Mouse (Mus musculus) thymus, adult 2 months (tissue): ENCODE data around the gene Smarcad1. TPM values are rescaled to one million over a fixed set of nuclear protein-coding genes. Genes with fewer than 3 reads are reported as not detected.
"Not testable (repeated sequence)": the region's sequence is repeated elsewhere in the genome, so short reads cannot be mapped to it uniquely, and the experiment has no call there.

Experiments
- DNase-seq: peaks from one replicate; pipeline ENCODE4 v3.0.0; 2021
- H3K27ac ChIP-seq: fragments of 200-500 bp; 2 replicates; pipeline ENCODE4 v1.5.1; 2012; ENCODE audit warnings: low read length, control low read depth; ENCODE audit not compliant: control insufficient read depth, insufficient read depth
- H3K27me3 ChIP-seq: fragments of 200-500 bp; 2 replicates; pipeline ENCODE4 v1.6.1; 2012; ENCODE audit warnings: mild to moderate bottlenecking, low read length, moderate library complexity, mixed read lengths; ENCODE audit not compliant: control insufficient read depth, insufficient read depth
- H3K36me3 ChIP-seq: fragments of 200-500 bp; 2 replicates; pipeline ENCODE4 v1.6.1; 2012; ENCODE audit warnings: mild to moderate bottlenecking, low read length, moderate library complexity; ENCODE audit not compliant: control insufficient read depth, insufficient read depth
- H3K4me1 ChIP-seq: fragments of 200-500 bp; replicated peaks from 2 replicates; pipeline ENCODE4 v1.6.1; 2012; ENCODE audit warnings: low read length; ENCODE audit not compliant: control insufficient read depth, insufficient read depth
- H3K4me3 ChIP-seq: fragments of 200-500 bp; 2 replicates; pipeline ENCODE4 v1.5.1; 2012; ENCODE audit warnings: mild to moderate bottlenecking, low read length, control low read depth, moderate library complexity; ENCODE audit not compliant: control insufficient read depth, insufficient read depth
- CTCF ChIP-seq: fragments of 200-500 bp; IDR thresholded peaks from 2 replicates; pipeline ENCODE4 v1.5.1; 2012; ENCODE audit warnings: mild to moderate bottlenecking, control low read depth, low read length, moderate library complexity, borderline replicate concordance; ENCODE audit not compliant: control insufficient read depth, poor library complexity, insufficient read depth; ENCODE audit errors: extremely low read depth
- POLR2A ChIP-seq: fragments of 200-500 bp; IDR thresholded peaks from 2 replicates; pipeline ENCODE4 v1.6.1; 2012; ENCODE audit warnings: mild to moderate bottlenecking, low read length, control low read depth, moderate library complexity; ENCODE audit not compliant: control insufficient read depth, poor library complexity, insufficient read depth; ENCODE audit errors: extremely low read depth
- WGBS: fragments of 180-500 bp; shearing (Covaris S2); methylation state at CpG from one replicate; pipeline ENCODE4 v1.1.7; 2018; 5-methylcytosine and 5-hydroxymethylcytosine counted together
- polyA plus RNA-seq: library from polyadenylated mRNA; depleted of rRNA; stranded (reverse); fragments of >200 nt; gene quantifications from 2 replicates; pipeline ENCODE4 v1.2.3, GENCODE M21; 2012

The Smarcad1 gene
- polyA plus RNA-seq, 1 experiment, result 33.3 TPM

DNA sequence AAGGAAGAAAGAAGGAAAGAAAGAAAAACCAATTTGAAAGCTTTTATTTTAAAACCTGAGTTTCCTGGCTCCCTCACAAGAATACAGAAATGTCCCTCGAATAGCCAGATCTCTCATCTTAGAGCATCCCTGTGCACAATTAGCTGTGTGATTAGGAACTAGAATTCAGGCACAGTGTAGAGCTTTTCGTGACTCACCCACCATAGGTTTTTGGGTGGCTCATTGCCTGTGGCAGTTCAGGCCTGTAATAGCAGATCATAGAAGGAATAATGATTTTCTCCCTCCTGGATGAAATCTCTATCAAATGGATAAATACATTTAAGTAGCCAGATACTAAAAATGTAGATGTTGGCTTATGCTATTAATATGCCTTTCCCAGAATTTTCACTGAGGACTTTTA lies 6.9 kb upstream of the Smarcad1 start:
- no peak for DNase-seq
- Histone ChIP-seq H3K4me1 (no peaks in the 10 kb centered on the region), H3K27ac (no peak overlapping the region), H3K4me3 (no peak overlapping the region), H3K27me3 (no peaks in the 10 kb centered on the region), H3K36me3 (no peaks in the 10 kb centered on the region)
- TF ChIP-seq CTCF, result no peak
- no peak for TF ChIP-seq POLR2A
- WGBS, result 87% methylated on average over 2 of the region's 2 CpGs

DNA sequence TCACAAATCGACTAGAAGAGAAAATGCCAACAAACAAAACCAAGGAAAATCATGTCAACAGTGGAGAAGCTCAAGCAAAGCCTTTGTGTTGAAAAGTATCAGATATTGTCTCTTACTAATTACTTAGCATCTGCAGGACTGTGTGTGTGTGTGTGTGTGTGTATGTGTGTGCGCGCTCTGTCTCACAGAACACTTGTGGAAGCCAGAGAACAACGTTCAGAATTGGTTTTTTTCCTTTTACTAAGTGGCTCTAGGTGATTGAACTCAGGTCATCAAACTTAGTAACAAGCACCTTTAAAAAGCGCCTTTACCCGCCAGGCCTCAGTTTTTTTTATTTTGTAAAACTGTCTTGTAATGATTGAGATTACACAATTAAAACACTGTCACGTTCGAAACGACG lies 451 bp upstream of the Smarcad1 start:
- Histone ChIP-seq H3K36me3 (peaks cover 11% of the 10 kb centered on the region), H3K27ac (no peak overlapping the region), H3K27me3 (no peaks in the 10 kb centered on the region), H3K4me1 (peaks cover 2% of the 10 kb centered on the region), H3K4me3 (no peak overlapping the region)
- no peak for TF ChIP-seq CTCF
- no peak for TF ChIP-seq POLR2A
- 38% methylated on average over 10 of the region's 10 CpGs for WGBS
- no peak for DNase-seq

DNA sequence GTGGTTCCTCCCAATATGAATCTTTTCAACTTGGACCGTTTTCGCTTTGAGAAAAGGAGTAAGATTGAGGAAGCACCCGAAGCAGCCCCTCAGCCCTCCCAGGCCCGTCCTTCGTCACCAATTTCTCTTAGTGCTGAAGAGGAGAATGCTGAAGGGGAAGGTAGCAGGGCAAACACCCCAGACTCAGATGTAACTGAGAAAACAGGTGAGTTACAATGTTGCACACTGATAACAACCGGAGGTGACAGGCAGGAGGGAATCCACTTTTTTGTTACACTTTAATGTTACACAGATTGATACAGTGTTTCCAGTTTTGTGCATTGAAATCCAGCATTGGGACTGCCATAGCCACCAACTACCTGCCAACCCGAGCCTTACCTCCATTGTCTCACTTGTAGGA lies 858 bp downstream of the Smarcad1 start:
- H3K27ac ChIP-seq, result no peak overlapping the region

DNA sequence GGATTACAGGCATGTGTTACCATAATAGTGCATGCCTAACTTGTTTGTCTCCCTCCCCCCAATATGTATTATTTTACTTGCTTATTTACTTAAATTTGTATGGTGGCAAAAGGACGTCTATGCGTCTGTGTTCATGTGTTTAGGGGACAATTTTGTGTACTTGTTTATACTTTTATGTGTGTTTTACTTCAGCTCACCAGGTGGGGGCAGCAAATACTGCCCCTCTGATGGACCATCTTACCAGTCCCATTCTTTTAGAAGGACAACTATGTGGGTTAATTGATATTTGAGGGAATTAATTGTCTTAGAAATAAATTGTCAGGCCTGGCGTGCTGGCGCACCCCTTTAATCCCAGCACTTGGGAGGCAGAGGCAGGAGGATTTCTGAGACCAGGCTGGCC lies 6.7 kb downstream of the Smarcad1 start:
- Histone ChIP-seq H3K27ac (no peak overlapping the region), H3K4me3 (no peak overlapping the region), H3K27me3 (no peaks in the 10 kb centered on the region), H3K36me3 (peaks cover 30% of the 10 kb centered on the region), H3K4me1 (no peaks in the 10 kb centered on the region)
- WGBS, result 96% methylated on average over 4 of the region's 4 CpGs
- TF ChIP-seq POLR2A (no peak), CTCF (no peak)
- no peak for DNase-seq

More for the DNA sequence above, 858 bp downstream of the Smarcad1 start:
- WGBS, result 10% methylated on average over 7 of the region's 7 CpGs
- Histone ChIP-seq H3K36me3 (peaks cover 11% of the 10 kb centered on the region), H3K27me3 (no peaks in the 10 kb centered on the region), H3K4me1 (peaks cover 2% of the 10 kb centered on the region), H3K4me3 (peak overlapping the region; percentile 81)
- TF ChIP-seq POLR2A (no peak), CTCF (no peak)
- peak; percentile 30 for DNase-seq

DNA sequence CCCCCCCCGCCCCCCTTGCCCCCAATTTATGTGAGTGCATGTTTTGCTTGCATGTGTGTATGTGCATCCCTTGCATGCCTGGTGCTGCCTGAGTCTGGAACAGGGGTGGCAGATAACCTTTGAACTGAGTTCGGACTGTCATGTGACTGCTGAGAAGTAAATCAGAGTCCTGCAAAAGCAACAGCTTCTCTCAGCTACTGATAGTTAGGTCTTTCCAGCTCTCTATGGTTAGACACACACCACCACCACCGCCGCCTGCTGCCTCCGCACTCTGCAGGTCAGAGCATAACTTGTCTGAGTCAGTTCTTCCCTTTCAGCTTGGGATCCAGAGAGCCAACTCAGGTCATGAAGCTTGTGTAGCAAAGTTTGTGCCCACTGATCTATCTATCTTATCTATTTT lies 14.2 kb downstream of the Smarcad1 start:
- no peaks in the 10 kb centered on the region for H3K27me3 ChIP-seq
- 96% methylated on average over 5 of the region's 5 CpGs for WGBS
- peaks cover 49% of the 10 kb centered on the region for H3K36me3 ChIP-seq
- no peaks in the 10 kb centered on the region for H3K4me1 ChIP-seq
- no peak overlapping the region for H3K27ac ChIP-seq
- H3K4me3 ChIP-seq, result no peak overlapping the region
- no peak for DNase-seq
- TF ChIP-seq CTCF (no peak), POLR2A (no peak)

DNA sequence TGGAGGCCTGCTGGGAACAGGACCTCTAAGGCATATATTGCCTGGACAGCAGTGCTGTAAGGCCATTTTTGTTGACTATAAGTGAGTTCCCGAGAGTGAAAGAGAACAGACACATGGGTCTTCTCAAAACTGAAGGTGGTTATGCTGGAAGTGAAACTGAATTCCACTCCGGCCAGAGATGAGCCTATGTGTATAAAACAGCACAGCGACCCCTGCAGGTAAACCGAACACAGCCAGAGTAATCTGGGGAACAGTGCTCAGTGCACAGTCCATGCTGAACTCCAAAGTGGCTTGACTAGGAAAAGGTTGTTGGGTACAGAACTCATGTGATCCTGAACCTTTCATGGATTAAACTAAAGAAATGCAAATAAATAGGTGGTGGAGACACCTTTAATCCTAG lies 14.8 kb downstream of the Smarcad1 start:
- H3K27ac ChIP-seq, H3K4me1 ChIP-seq, DNase-seq, H3K4me3 ChIP-seq, H3K27me3 ChIP-seq: not testable (repeated sequence)
- 84% methylated on average over 4 of the region's 4 CpGs for WGBS
- H3K36me3 ChIP-seq, result peaks cover 48% of the 10 kb centered on the region

DNA sequence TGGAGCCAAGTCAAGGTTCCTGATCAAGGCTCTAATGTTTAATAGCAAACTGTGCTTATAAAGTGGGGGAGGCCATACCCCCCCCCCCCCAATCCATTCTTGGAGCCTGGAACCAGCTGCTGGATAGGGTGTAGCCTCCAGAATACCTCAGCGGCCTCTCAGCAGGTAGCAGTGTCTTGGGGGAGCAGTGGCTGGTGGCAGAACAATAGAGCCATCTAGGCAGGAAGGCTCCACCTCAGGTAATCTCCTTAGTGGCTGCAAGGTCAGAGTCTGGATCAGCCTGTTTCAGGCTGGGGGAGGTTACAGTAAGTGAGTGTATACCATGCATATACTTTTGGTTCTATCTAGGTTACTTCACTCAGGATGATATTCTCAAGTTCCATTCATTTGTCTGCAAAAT lies 18.7 kb downstream of the Smarcad1 start:
- Histone ChIP-seq H3K4me1 (no peaks in the 10 kb centered on the region), H3K4me3 (no peak overlapping the region), H3K27ac (no peak overlapping the region), H3K27me3 (no peaks in the 10 kb centered on the region), H3K36me3 (peaks cover 31% of the 10 kb centered on the region)
- TF ChIP-seq POLR2A, result no peak
- no peak for TF ChIP-seq CTCF
- WGBS, result 93% methylated on average over 1 of the region's 1 CpGs
- DNase-seq, result no peak

DNA sequence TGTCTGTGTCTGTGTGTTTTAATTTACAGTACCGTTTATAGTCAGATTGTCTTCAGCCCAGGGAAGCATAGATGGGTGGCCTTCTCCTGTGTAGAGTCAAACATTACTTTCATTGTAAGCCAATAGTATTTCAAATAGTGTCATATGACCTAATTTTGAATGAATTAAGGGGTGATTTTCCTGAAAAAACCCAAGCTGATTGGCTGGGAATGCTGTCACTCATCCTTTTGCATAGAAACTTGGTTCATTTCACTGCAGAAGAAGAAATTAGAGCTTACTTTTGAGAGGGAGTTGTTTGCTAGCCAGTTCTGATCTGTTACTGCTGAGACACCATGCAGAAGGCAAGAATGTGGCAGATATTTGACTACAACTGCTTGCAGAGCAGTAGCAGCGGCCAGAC lies 32.8 kb downstream of the Smarcad1 start:
- Histone ChIP-seq H3K36me3 (peaks cover 44% of the 10 kb centered on the region), H3K4me3 (no peak overlapping the region), H3K4me1 (no peaks in the 10 kb centered on the region), H3K27me3 (no peaks in the 10 kb centered on the region), H3K27ac (no peak overlapping the region)
- WGBS, result 97% methylated on average over 2 of the region's 2 CpGs
- no peak for TF ChIP-seq POLR2A
- DNase-seq, result no peak
